Mouse (Mus musculus) fat pad, adult 2 months (tissue): ENCODE measurements around the gene Ppp1r26.

ENCODE experiments used
- DNase-seq: peaks from one replicate; pipeline ENCODE4 v3.0.0-alpha.2; 2011; ENCODE audit warnings: low read depth, low spot score; ENCODE audit errors: extremely low read depth

Ppp1r26 gene

DNA sequence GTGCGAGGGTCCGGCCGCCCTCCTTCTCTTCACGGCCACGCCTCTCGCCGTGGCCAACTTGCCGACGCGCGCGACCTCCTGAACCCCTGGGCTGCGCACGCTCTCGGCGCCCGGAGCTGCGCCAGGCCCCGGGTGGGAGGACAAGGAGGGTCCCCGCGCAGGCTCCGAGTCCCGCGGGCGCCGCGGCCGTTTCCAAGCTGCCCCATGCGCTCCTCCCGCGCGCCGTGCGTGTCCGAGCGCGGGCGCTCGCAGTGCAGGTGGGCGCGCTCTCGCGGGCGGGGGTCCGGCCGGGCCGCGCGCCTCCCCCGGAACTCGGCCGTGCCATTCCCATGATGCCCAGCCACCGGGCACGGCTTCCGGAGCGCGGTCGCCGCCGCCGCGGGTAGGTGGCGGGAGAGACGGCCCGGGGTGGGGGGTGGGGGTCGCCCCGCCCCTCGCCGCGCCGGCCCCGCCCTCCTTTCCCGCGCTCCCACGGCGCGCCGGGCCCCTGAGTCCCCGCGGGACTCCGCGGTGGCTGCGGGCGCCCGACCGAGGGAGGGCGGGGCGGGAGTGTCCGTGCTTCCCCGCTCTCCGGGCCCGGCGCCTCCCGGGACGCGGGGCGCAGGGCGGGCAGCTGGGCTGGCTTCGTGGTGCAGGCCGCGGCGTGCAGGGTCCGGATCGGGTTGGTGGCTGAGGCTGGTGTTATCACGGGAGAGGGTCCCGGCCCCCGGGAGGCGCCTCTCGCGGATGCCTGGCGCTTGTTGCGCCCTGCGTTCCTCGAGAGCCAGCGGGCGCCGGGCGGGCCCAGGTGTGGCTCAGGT is at the start of gene Ppp1r26:
Gene Ppp1r26, plus strand, starts transcription at position 286 of the 800 bp plus-strand sequence.
- DNase-seq = no peak

DNA sequence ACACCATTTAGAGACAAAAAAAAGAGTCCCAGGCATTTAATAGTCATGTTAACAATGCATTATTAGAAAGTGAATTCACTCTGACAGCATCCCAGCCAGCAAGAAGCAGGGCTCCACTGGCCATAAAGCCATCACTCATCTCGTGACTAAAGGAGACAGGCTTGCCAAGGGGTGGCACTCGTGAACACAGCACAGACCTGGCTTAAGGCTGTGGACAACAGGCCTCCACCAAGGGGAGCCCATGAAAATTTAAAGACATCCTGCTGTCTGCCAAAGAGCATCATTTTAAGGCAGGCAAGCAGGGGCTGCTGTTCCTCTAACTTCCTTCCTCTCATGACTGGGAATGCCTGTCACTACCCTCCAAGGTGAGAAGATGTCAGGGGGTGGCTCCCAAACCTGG is 49.7 kb upstream of the Ppp1r26 start:
- no peak for DNase-seq

- DNase-seq = no peak
Observed at GRCm38 (mm10) chr2:28397417-28398119, 49.0 kb upstream of the Ppp1r26 start.

DNA sequence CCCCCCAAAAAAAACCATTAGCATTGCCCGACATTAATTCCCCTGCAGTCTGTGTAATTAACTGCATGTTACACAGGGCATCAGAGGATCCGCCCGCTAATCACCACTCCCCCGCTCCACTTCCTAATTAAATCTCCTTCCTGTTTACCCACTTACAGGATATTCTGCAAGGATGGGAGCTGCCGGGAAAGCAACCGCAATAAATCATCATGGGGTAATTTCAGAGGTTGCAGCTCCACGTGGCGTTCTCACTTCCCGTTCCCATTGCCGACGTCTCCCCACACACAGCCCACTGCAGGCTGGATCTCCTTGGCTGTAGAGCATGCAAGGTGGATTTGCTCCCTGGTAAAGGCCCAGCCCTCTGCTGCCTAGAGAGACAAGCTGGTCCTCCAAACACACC is 45.0 kb upstream of the Ppp1r26 start:
- no peak for DNase-seq

DNA sequence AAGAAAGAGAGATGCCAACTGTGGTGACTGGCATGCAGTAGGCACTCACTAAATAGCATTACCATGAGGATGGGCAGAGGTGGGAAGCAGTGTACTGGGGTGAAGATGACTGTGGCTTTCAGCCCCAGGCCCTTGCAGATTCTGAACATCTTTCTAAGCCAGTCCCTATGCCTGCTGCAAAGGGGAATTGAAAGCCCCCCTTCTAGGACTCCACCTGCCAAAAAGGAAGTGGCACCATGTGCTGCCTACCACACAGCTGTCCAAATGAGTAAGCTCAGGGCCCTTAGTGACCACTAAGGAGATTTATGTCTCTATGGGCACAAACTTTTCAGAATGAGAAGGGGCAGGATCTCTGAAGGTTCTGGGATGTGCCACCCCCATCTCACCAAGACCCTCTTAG is 44.5 kb upstream of the Ppp1r26 start:
- no peak for DNase-seq

DNA sequence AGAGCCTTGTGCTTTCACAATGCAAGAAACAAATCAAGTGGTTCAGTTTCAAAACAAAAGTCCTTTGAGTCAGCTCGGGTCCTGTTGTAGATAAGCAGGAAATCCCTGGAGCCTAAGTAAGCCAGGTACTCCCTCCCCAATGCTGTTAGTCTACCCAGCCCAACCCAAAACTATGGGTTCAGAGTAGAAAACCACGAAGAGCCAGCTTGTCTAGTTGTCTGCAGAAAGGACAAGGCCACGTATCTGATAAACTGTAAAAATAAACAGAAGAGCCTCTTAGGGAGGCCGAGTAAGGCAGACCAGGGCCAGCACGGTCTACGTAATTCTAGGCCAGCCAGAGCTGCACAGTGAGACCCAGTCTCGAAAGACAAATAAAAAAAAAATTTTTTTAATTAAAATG is 38.8 kb upstream of the Ppp1r26 start:
- DNase-seq = no peak

GRCm38 (mm10) chr2:28409144-28409543 is 37.5 kb upstream of the Ppp1r26 start:
- DNase-seq = no peak

GRCm38 (mm10) chr2:28409566-28409965 is 37.0 kb upstream of the Ppp1r26 start:
- DNase-seq = no peak

DNA sequence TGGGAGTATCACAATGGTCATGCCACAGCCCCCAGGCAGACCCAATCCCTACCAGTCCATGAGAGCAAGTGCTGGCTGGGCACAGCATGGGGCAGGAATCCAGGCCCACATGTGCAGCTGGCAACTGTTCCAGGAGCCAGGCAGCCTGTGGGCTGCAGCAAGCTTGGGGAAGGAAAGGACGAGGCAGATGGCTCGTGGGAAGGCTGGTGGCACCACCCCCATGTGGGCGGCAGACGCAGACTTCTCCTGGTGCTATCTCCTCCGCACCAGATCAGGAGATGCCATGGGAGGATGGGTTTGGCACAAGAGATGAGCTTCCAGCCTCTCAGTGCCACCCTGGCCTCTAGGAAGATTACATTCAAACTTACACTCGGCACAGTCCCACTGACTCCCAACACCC is 33.7 kb upstream of the Ppp1r26 start:
- no peak for DNase-seq

DNA sequence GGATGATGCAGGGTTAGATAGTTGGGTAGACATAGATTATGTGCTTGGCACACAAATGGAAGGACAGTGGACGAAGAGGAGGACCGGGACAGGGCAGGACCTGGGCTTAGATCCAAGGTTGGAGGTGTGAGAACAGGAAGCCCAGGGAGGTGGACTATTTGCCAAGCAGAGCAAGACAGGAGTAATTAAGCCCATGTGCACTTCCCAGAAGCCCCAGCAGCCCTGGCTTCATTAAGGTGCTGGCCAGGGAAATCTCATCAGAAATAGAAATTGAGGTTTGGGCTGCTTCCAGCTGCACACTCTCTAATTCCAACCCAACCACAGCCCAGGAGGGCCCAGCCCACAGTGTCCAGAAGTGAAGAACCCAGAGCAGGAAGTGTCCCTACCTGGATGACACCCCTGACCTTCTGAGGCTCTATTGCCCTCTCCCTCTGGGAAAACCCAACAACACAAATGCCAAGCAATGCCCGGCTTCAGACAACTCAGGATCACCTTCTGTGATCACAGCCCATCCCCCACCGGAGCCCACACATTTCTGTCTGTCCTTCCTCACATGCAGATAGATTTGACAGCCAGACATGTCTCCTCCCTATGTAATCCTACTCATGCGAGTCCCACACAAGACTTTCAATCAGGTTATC is 32.4 kb upstream of the Ppp1r26 start:
- DNase-seq = no peak

- no peak for DNase-seq
Observed at GRCm38 (mm10) chr2:28414757-28415137, 31.9 kb upstream of the Ppp1r26 start.

DNA sequence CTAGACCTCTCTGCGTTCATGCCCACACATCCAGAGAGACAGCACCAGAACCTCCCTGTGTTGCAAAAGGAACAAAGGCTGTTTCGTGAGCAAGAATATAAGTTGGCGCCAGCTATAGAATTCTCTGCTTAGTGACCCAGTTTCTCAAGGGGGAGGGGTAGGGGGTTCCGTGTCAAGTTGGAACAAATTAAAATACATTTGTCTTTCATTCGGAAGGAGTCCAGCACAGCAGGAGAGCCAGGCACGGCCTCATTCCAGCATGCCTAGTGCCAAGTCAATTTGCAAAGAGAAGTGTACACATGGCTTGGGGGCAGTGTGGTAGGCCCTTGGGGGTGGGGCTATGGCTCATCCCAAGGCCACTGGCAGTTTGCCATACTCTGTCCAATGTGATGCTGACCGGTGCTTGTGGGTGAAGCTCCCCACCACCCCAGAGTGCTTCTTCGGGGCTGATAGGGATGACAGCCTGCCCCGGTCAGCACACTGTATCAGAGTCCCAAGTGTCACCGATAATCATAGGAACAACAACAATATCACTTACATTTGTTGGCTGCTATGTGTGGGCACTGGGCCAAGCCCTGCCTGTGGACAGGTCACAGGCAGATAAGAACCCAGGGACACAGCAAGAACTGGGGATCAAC is 31.1 kb upstream of the Ppp1r26 start:
- no peak for DNase-seq

DNA sequence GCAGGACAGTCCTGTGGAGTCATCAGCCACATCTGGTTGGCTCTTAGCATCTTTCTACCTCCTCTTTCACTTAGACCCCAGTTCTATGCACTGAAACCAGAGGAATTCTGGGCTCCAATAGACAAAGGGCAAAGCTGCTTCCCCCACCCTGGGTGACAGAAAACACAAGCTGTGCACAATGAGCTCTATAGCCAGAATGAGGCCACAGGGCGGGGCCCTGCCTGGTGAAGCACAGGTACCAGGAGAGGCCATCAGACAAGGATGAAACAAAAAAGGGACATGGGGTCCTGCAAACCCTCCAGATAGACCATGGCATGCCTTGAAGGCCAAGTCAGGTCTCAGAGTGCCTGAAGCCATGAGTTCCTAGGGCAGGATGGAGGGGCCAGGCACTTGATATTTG is 30.1 kb upstream of the Ppp1r26 start:
- DNase-seq = no peak

GRCm38 (mm10) chr2:28418034-28418433 is 28.6 kb upstream of the Ppp1r26 start:
- DNase-seq = no peak

DNA sequence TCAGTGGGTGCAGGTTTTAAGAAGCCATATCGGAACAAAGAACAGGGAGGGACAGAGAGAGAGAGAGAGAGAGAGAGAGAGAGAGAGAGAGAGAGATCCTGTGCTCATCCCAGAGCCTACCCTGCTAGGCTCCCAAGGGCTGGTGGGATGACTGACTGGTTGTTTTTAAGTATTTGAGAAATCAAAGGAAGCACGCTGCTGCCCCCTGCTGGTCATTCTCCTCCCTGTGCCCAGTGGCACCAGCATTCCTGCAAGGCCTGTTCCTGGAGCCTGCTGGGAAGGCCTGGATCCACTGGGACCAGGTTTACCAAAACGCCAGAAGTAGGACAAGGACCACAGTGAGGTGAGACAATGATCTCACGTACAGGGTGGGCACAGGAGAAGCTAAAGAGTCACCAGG is 26.7 kb upstream of the Ppp1r26 start:
- DNase-seq = no peak

GRCm38 (mm10) chr2:28423167-28423566 is 23.4 kb upstream of the Ppp1r26 start:
- DNase-seq = no peak

GRCm38 (mm10) chr2:28427226-28427625 is 19.4 kb upstream of the Ppp1r26 start:
- DNase-seq = no peak

DNA sequence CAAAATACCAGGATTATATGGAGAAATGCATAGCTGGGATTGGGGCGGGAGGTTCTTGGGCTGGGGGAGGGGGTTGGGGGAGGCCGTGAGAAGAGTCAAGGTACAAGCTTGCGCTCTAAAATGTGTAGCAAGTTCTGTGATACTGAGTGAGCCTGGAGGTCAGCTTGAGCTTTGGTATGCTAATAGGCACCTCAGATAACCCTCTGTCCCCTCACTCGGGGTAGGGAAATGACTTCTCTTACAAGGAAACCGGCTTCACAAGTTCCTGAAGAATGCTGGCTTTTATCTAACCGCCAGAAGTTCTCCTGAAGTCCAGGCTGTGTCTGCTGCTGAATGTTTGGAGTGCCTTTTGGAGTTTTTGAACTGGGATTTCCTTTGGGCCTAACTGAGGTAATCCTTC is 15.8 kb upstream of the Ppp1r26 start:
- no peak for DNase-seq

DNA sequence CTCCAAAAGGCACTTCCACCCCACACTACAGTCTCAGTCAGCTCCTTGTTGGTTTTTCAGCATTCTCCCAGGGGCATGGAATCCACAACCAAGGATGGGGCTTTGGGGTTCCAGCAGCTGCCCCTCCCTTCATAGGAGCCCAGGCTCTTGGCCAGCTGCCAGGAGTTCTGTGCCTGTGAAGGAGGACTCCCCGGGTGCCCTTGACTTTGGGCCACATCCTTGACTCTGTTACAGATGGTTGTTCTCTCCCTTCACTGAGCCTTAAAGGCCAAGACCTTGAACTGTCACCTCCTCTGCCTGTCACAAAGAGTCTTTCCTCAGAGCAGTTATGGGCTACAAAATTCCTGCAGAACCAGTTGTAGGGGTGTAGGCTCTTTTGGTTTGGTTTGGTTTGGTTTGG is 13.8 kb upstream of the Ppp1r26 start:
- DNase-seq = no peak

GRCm38 (mm10) chr2:28433512-28433911 is 13.1 kb upstream of the Ppp1r26 start:
- no peak for DNase-seq

- no peak for DNase-seq
Observed at GRCm38 (mm10) chr2:28435401-28435800, 11.2 kb upstream of the Ppp1r26 start.

DNA sequence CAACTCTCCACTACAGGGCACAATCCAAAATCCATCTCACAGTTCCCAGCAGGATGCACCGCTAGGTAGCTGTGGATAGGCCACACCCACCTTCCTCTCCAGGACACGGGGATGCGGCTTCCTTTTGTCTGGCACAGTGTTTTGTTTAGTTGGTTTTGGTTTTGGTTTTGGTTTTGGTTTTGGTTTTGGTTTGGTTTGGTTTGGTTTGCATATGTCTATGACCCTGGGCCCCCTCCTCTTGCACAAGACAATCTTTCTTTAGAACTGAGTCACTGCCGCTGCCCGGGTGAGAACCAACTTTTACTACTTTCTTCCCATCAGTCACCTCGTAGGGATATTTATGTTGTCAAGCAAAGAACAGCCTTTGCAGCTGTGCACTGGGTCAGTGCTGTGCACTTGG is 5.8 kb upstream of the Ppp1r26 start:
- no peak for DNase-seq
